Mouse (Mus musculus) forebrain, postnatal 0 days (tissue): Measurements from ENCODE around the gene Rbm45. TPM values are rescaled to one million over a fixed set of nuclear protein-coding genes. Genes with fewer than 3 reads are reported as not detected.
A peak's percentile ranks its signal among the peaks of the same experiment; 100 is the strongest.

Experiments
- ATAC-seq: fragments of 200-750 bp; cut with Nextera tagmentation; 2 replicates; pipeline ENCODE4 v1.8.0; 2017; ENCODE audit warnings: mild to moderate bottlenecking, moderate library complexity
- DNase-seq: peaks from one replicate; pipeline ENCODE4 v3.0.0-alpha.2; 2015
- H3K27ac ChIP-seq: fragments of 300-500 bp; sonication (generic); 2 replicates; pipeline ENCODE4 v1.5.1; 2014; ENCODE audit warnings: low read depth, mild to moderate bottlenecking, antibody characterized with exemption, low read length, moderate library complexity, mixed read lengths
- H3K27me3 ChIP-seq: fragments of 300-500 bp; sonication (generic); 2 replicates; pipeline ENCODE4 v1.6.1; 2014; ENCODE audit warnings: mild to moderate bottlenecking, low read length, mixed read lengths; ENCODE audit not compliant: insufficient read depth
- H3K36me3 ChIP-seq: fragments of 300-500 bp; sonication (generic); 2 replicates; pipeline ENCODE4 v1.6.1; 2014; ENCODE audit warnings: mild to moderate bottlenecking, moderate library complexity; ENCODE audit not compliant: insufficient read depth
- H3K4me1 ChIP-seq: fragments of 300-500 bp; sonication (generic); 2 replicates; pipeline ENCODE4 v1.6.1; 2014; ENCODE audit warnings: antibody characterized with exemption; ENCODE audit not compliant: insufficient read depth
- H3K4me2 ChIP-seq: fragments of 300-500 bp; sonication (generic); 2 replicates; pipeline ENCODE4 v1.6.1; 2014; ENCODE audit warnings: low read depth, mild to moderate bottlenecking, moderate library complexity
- H3K4me3 ChIP-seq: fragments of 300-500 bp; sonication (generic); 2 replicates; pipeline ENCODE4 v1.5.1; 2014; ENCODE audit warnings: low read depth, low read length, mixed read lengths
- H3K9ac ChIP-seq: fragments of 300-500 bp; sonication (generic); 2 replicates; pipeline ENCODE4 v1.6.1; 2014; ENCODE audit warnings: mild to moderate bottlenecking
- H3K9me3 ChIP-seq: fragments of 300-500 bp; sonication (generic); 2 replicates; pipeline ENCODE4 v1.6.1; 2016; ENCODE audit warnings: low read length
- CTCF ChIP-seq: sonication (generic); IDR thresholded peaks from 2 replicates; pipeline ENCODE4 v1.5.1; 2016; ENCODE audit warnings: antibody characterized with exemption, control low read depth, low read depth
- WGBS: fragments of 180-500 bp; shearing (Covaris S2); extraction: QIAGEN DNeasy Blood & Tissue Kit; methylation state at CpG from one replicate; pipeline ENCODE4 v1.1.7; 2014; 5-methylcytosine and 5-hydroxymethylcytosine counted together
- polyA plus RNA-seq: library from polyadenylated mRNA; unstranded; fragments of >200 nt; fragmentation: Nextera tagmentation; extraction: Ambion mirVana; gene quantifications from 2 replicates; pipeline ENCODE4 v1.2.1, GENCODE M21; 2015
- total RNA-seq: library from RNA; depleted of rRNA; stranded (reverse); fragments of >200 nt; gene quantifications from 2 replicates; pipeline ENCODE4 v1.2.3, GENCODE M21; 2014; rRNA removed

Gene Rbm45
- total and polyA plus RNA-seq, 2 experiments from 2014 or later = 17.1 to 50.1 TPM

- no peak for TF ChIP-seq CTCF
- Histone ChIP-seq H3K9ac (no peak overlapping the region), H3K36me3 (no peaks in the 10 kb centered on the region), H3K4me2 (no peak overlapping the region), H3K4me3 (no peak overlapping the region), H3K4me1 (peaks cover 9% of the 10 kb centered on the region; the same call in 1 of the 2 replicates), H3K9me3 (no peaks in the 10 kb centered on the region), H3K27ac (no peak overlapping the region), H3K27me3 (no peaks in the 10 kb centered on the region)
- ATAC-seq (no peak), DNase-seq (no peak)
- WGBS = 76% methylated on average over 5 of the region's 5 CpGs
Observed at GRCm38 (mm10) chr2:76429855-76430254, 60.1 kb downstream of the Rbm45 start.

- no peaks in the 10 kb centered on the region for H3K9me3 ChIP-seq
- H3K4me3 ChIP-seq = no peak overlapping the region
- H3K36me3 ChIP-seq = no peaks in the 10 kb centered on the region
- DNase-seq = peak; percentile 63
- no peak overlapping the region for H3K9ac ChIP-seq
- no peak for TF ChIP-seq CTCF
- H3K27me3 ChIP-seq = no peaks in the 10 kb centered on the region
- H3K4me1 ChIP-seq = peaks cover 9% of the 10 kb centered on the region; the same call in 1 of the 2 replicates
- H3K4me2 ChIP-seq = no peak overlapping the region
- no peak overlapping the region for H3K27ac ChIP-seq
- peak; percentile 94 for ATAC-seq
- WGBS = 56% methylated on average over 3 of the region's 3 CpGs
Observed at GRCm38 (mm10) chr2:76430539-76430938, 60.8 kb downstream of the Rbm45 start.

Other genes with a start within 250 kb of the Rbm45 start
- gene Pde11a, start 31.2 kb upstream of the Rbm45 start, total RNA-seq = 0.86 and 1.2 TPM in 2 replicates
- 0.43 and 1.0 TPM in 2 replicates for gene Pde11a, start 31.2 kb upstream of the Rbm45 start, polyA plus RNA-seq
- gene Cyct, start 9.5 kb upstream of the Rbm45 start, total RNA-seq = not detected in 2 replicates
- gene Cyct, start 9.5 kb upstream of the Rbm45 start, polyA plus RNA-seq = 0.34 TPM in 1 of 2 replicates, not detected in the other
- gene Osbpl6, start 36.5 kb downstream of the Rbm45 start, total RNA-seq = 16.2 and 17.1 TPM in 2 replicates
- 19.5 and 21.6 TPM in 2 replicates for gene Osbpl6, start 36.5 kb downstream of the Rbm45 start, polyA plus RNA-seq